Mouse (Mus musculus) frontal cortex, postnatal 10 days (tissue): ENCODE measurements at regions not wholly inside any gene's neighbourhood (a gene's known extent, or its start where the extent isn't known, plus 50 kb on each side); places are given as distances from the start of the nearest gene placed in this dataset.

ENCODE experiments used
- DNase-seq, 2 experiments: peaks; one replicate each; pipeline ENCODE4 v3.0.0; 2022; ENCODE audit warnings: low spot score in 2 of 2, mixed read lengths in 1 of 2

- DNase-seq: no peak
Measured at GRCm38 (mm10) chr4:131272060-131272459, 327.9 kb downstream of the Matn1 start.

- DNase-seq: no peak
Measured at GRCm38 (mm10) chr4:131293560-131293959, 349.4 kb downstream of the Matn1 start.

GRCm38 (mm10) chr4:131298011-131298674 lies 354.0 kb downstream of the Matn1 start:
- no peak for DNase-seq

- DNase-seq: no peak
Measured at GRCm38 (mm10) chr4:131303936-131304335, 359.8 kb downstream of the Matn1 start.

- DNase-seq: peak; percentile 40 to 44
Measured at GRCm38 (mm10) chr4:131304361-131304777, 360.2 kb downstream of the Matn1 start.

- no peak for DNase-seq
Measured at GRCm38 (mm10) chr4:131314231-131314630, 370.0 kb downstream of the Matn1 start.

GRCm38 (mm10) chr4:131316041-131316440 lies 371.9 kb downstream of the Matn1 start:
- DNase-seq: no peak

- DNase-seq: no peak
Measured at GRCm38 (mm10) chr4:131322323-131322722, 378.1 kb downstream of the Matn1 start.

GRCm38 (mm10) chr4:131324486-131324885 lies 380.3 kb downstream of the Matn1 start:
- no peak for DNase-seq

GRCm38 (mm10) chr4:131325200-131325599 lies 381.0 kb downstream of the Matn1 start:
- no peak for DNase-seq

- no peak for DNase-seq
Measured at GRCm38 (mm10) chr4:131325609-131326008, 381.4 kb downstream of the Matn1 start.

GRCm38 (mm10) chr4:131329398-131329797 lies 385.2 kb downstream of the Matn1 start:
- no peak for DNase-seq

- no peak for DNase-seq
Measured at GRCm38 (mm10) chr4:131331646-131332045, 387.5 kb downstream of the Matn1 start.

GRCm38 (mm10) chr4:131336801-131337200 lies 392.6 kb downstream of the Matn1 start:
- no peak for DNase-seq

- DNase-seq: no peak
Measured at GRCm38 (mm10) chr4:131340993-131341695, 397.0 kb downstream of the Matn1 start.

- DNase-seq: no peak
Measured at GRCm38 (mm10) chr4:131346727-131347126, 402.5 kb downstream of the Matn1 start.

- no peak for DNase-seq
Measured at GRCm38 (mm10) chr4:131350268-131350667, 406.1 kb downstream of the Matn1 start.

- no peak for DNase-seq
Measured at GRCm38 (mm10) chr4:131354908-131355307, 410.7 kb downstream of the Matn1 start.

GRCm38 (mm10) chr4:131355526-131355991 lies 411.4 kb downstream of the Matn1 start:
- peak; percentile 39 to 49 for DNase-seq

- peak; percentile 59 to 69 for DNase-seq
Measured at GRCm38 (mm10) chr4:131356316-131356715, 412.1 kb downstream of the Matn1 start.

- DNase-seq: no peak
Measured at GRCm38 (mm10) chr4:131363030-131363429, 418.8 kb downstream of the Matn1 start.

GRCm38 (mm10) chr4:131364671-131365252 lies 420.6 kb downstream of the Matn1 start:
- no peak for DNase-seq

- DNase-seq: no peak
Measured at GRCm38 (mm10) chr4:131366006-131366405, 421.8 kb downstream of the Matn1 start.
